Mouse (Mus musculus) limb, embryonic 14.5 days (tissue): ENCODE measurements around the gene Ang2. TPM values are rescaled to one million over a fixed set of nuclear protein-coding genes. Genes with fewer than 3 reads are reported as not detected.
A peak's percentile ranks its signal among the peaks of the same experiment; 100 is the strongest.
"Not testable (repeated sequence)": the region's sequence is repeated elsewhere in the genome, so short reads cannot be mapped to it uniquely, and the experiment has no call there.

Source experiments
- ATAC-seq: fragments of 200-750 bp; cut with Nextera tagmentation; 2 replicates; pipeline ENCODE4 v1.8.0; 2017; ENCODE audit warnings: low read depth, moderate number of reproducible peaks, moderate TSS enrichment; ENCODE audit not compliant: low FRiP score
- DNase-seq: peaks from one replicate; pipeline ENCODE4 v3.0.0-alpha.2; 2015; ENCODE audit warnings: low spot score
- H3K27ac ChIP-seq: fragments of 300-500 bp; sonication (generic); replicated peaks from 2 replicates; pipeline ENCODE4 v1.5.1; 2014; ENCODE audit warnings: low read depth, mild to moderate bottlenecking, low read length, moderate library complexity, mixed read lengths
- H3K27me3 ChIP-seq: fragments of 300-500 bp; sonication (generic); 2 replicates; pipeline ENCODE4 v1.6.1; 2014; ENCODE audit warnings: low read length, mixed read lengths; ENCODE audit not compliant: control insufficient read depth, insufficient read depth
- H3K36me3 ChIP-seq: fragments of 300-500 bp; sonication (generic); 2 replicates; pipeline ENCODE4 v1.6.1; 2014; ENCODE audit warnings: mild to moderate bottlenecking, low read length, moderate library complexity, mixed read lengths; ENCODE audit not compliant: control insufficient read depth, insufficient read depth
- H3K4me1 ChIP-seq: fragments of 300-500 bp; sonication (generic); 2 replicates; pipeline ENCODE4 v1.6.1; 2014; ENCODE audit warnings: antibody characterized with exemption, low read length, mixed read lengths; ENCODE audit not compliant: control insufficient read depth, insufficient read depth
- H3K4me2 ChIP-seq: fragments of 300-500 bp; sonication (generic); replicated peaks from 2 replicates; pipeline ENCODE4 v1.6.1; 2014; ENCODE audit warnings: low read depth, mild to moderate bottlenecking, low read length, moderate library complexity; ENCODE audit not compliant: severe bottlenecking
- H3K4me3 ChIP-seq: fragments of 300-500 bp; sonication (generic); replicated peaks from 2 replicates; pipeline ENCODE4 v1.5.1; 2014; ENCODE audit warnings: low read length
- H3K9ac ChIP-seq: fragments of 300-500 bp; sonication (generic); 2 replicates; pipeline ENCODE4 v1.6.1; 2014; ENCODE audit warnings: mild to moderate bottlenecking, low read depth, low read length, moderate library complexity; ENCODE audit not compliant: severe bottlenecking
- H3K9me3 ChIP-seq: fragments of 300-500 bp; sonication (generic); 2 replicates; pipeline ENCODE4 v1.6.1; 2016; ENCODE audit warnings: low read length; ENCODE audit not compliant: control insufficient read depth
- POLR2A ChIP-seq: fragments of 200-500 bp; IDR thresholded peaks from 2 replicates; pipeline ENCODE4 v1.8.0; 2012; ENCODE audit warnings: inconsistent platforms, mild to moderate bottlenecking, moderate library complexity, borderline replicate concordance; ENCODE audit not compliant: insufficient read depth, insufficient read length; ENCODE audit errors: extremely low read depth
- WGBS: fragments of 180-500 bp; shearing (Covaris S2); extraction: QIAGEN DNeasy Blood & Tissue Kit; methylation state at CpG from one replicate; pipeline ENCODE4 v1.1.7; 2014; 5-methylcytosine and 5-hydroxymethylcytosine counted together
- polyA plus RNA-seq, 2 experiments: library from polyadenylated mRNA; depleted of rRNA in 1 of 2; stranded (reverse) in 1 of 2; unstranded in 1 of 2; fragments of >200 nt; fragmentation: Nextera tagmentation in 1 of 2; extraction: Ambion mirVana in 1 of 2; gene quantifications; 2 replicates each; pipeline versions ENCODE4 v1.2.1 to v1.2.3; 2012 to 2014

Gene Ang2
- polyA plus RNA-seq, 2 experiments: not detected

GRCm38 (mm10) chr14:51166068-51166467, 32.9 kb downstream of the Ang2 start:
- Histone ChIP-seq H3K36me3 (no peaks in the 10 kb centered on the region), H3K4me3 (no peak overlapping the region), H3K4me1 (no peaks in the 10 kb centered on the region), H3K9ac (no peak overlapping the region), H3K4me2 (no peak overlapping the region), H3K9me3 (no peaks in the 10 kb centered on the region), H3K27ac (no peak overlapping the region), H3K27me3 (no peaks in the 10 kb centered on the region)
- TF ChIP-seq POLR2A: no peak
- DNase-seq (no peak), ATAC-seq (0 out of 2 replicates have a peak, but pooled peaks have one; percentile 6)

- no peak for TF ChIP-seq POLR2A
- 100% methylated on average over 1 of the region's 1 CpGs for WGBS
- ATAC-seq: no peak
Observed at GRCm38 (mm10) chr14:51165435-51165834, 33.5 kb downstream of the Ang2 start.

GRCm38 (mm10) chr14:51163323-51163722, 35.6 kb downstream of the Ang2 start:
- not testable (repeated sequence) for H3K9me3 ChIP-seq, H3K4me1 ChIP-seq, H3K27ac ChIP-seq, DNase-seq, H3K27me3 ChIP-seq, ATAC-seq, H3K4me3 ChIP-seq, H3K9ac ChIP-seq, H3K4me2 ChIP-seq, H3K36me3 ChIP-seq
- WGBS: 61% methylated on average over 6 of the region's 6 CpGs

More at GRCm38 (mm10) chr14:51165435-51165834, 33.5 kb downstream of the Ang2 start:
- no peaks in the 10 kb centered on the region for H3K36me3 ChIP-seq
- H3K27me3 ChIP-seq: no peaks in the 10 kb centered on the region
- H3K4me3 ChIP-seq: no peak overlapping the region
- H3K27ac ChIP-seq: no peak overlapping the region
- H3K9me3 ChIP-seq: no peaks in the 10 kb centered on the region
- H3K9ac ChIP-seq: no peak overlapping the region
- H3K4me2 ChIP-seq: no peak overlapping the region
- H3K4me1 ChIP-seq: no peaks in the 10 kb centered on the region
- DNase-seq: no peak

DNA sequence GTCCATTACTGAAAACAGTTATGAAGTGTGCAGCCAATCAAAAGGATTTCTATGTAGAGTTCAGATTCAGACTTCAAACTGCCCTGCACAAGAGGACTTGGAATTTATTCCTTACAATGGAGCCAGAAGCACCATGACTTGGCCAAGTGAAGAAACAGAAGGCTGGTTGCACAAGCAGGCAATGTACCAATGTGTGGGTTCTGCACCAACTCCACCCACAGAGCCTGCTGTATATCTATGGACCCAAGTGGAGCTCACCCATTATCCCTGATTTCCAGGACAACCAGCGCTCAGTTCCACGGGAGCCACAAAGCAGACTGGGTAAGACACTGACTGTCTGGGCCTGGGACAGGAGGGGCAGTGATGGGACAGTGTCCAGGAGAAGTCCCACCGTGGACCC, 37.0 kb downstream of the Ang2 start, which contains the start of gene Rnase2b:
Gene Rnase2b (plus strand): TSS at position 285 of the 400 bp plus-strand sequence.
- H3K4me1 ChIP-seq, H3K4me2 ChIP-seq, H3K27ac ChIP-seq, H3K27me3 ChIP-seq, H3K4me3 ChIP-seq, H3K9ac ChIP-seq, H3K36me3 ChIP-seq, ATAC-seq, DNase-seq, H3K9me3 ChIP-seq: not testable (repeated sequence)
- WGBS: 93% methylated on average over 3 of the region's 3 CpGs

GRCm38 (mm10) chr14:51157072-51157471, 41.9 kb downstream of the Ang2 start:
- H3K4me3 ChIP-seq: no peak overlapping the region
- no peaks in the 10 kb centered on the region for H3K9me3 ChIP-seq
- ATAC-seq: no peak
- WGBS: 95% methylated on average over 1 of the region's 1 CpGs
- no peak overlapping the region for H3K4me2 ChIP-seq
- no peak for DNase-seq
- no peak overlapping the region for H3K27ac ChIP-seq
- H3K4me1 ChIP-seq: no peaks in the 10 kb centered on the region
- no peaks in the 10 kb centered on the region for H3K27me3 ChIP-seq
- no peak for TF ChIP-seq POLR2A
- H3K9ac ChIP-seq: no peak overlapping the region
- H3K36me3 ChIP-seq: no peaks in the 10 kb centered on the region

GRCm38 (mm10) chr14:51156736-51157068, 42.2 kb downstream of the Ang2 start:
- H3K4me3 ChIP-seq: no peak overlapping the region
- H3K4me2 ChIP-seq: no peak overlapping the region
- DNase-seq (no peak), ATAC-seq (no peak)
- TF ChIP-seq POLR2A: no peak
- no peak overlapping the region for H3K27ac ChIP-seq
- no peaks in the 10 kb centered on the region for H3K27me3 ChIP-seq
- H3K36me3 ChIP-seq: no peaks in the 10 kb centered on the region
- no peak overlapping the region for H3K9ac ChIP-seq
- H3K4me1 ChIP-seq: no peaks in the 10 kb centered on the region
- H3K9me3 ChIP-seq: no peaks in the 10 kb centered on the region
- WGBS: 36% methylated on average over 4 of the region's 4 CpGs
